Mouse (Mus musculus): ENCODE measurements at regions not wholly inside any gene's neighbourhood (a gene's known extent, or its start where the extent isn't known, plus 50 kb on each side); places are given as distances from the start of the nearest gene placed in this dataset.

DNA sequence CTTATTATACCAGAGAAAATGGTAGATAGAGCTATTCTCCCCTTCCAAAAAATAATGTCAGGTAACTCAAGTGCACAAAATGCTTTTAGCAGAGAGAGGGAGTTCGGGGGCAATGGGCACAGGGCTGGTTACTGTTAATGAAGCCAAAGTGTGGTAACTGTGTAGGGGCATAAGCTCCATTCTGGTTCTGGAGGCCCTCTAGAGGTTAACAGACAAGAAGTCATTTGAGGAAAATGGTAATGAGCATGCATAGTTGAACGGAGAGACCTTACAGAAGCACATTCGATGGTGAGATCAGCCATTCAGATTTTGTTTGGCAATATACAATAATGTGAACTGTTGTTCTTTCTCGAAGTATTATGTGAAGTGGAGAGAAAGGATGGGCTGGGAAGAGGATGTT lies 1479.4 kb downstream of the Slc22a22 start:
- no peak overlapping the region for H3K4me3 ChIP-seq (ENCODE audit: low read depth, low read length)
- WGBS: 81% methylated on average over 4 of the region's 4 CpGs
- no peak overlapping the region for H3K9ac ChIP-seq (ENCODE audit: low read depth, low read length)
- no peaks in the 10 kb centered on the region for H3K27me3 ChIP-seq (replicated peaks; ENCODE audit: control insufficient read depth, insufficient read depth, low read length)
- H3K9me3 ChIP-seq (ENCODE audit: control insufficient read depth): no peaks in the 10 kb centered on the region
- no peak for TF ChIP-seq CTCF (IDR thresholded peaks at IDR 0.05; ENCODE audit: low read depth)
- ATAC-seq: no peak
- H3K27ac ChIP-seq (ENCODE audit: low read depth, low read length): no peak overlapping the region
- H3K36me3 ChIP-seq (ENCODE audit: control insufficient read depth, insufficient read depth): no peaks in the 10 kb centered on the region
- no peaks in the 10 kb centered on the region for H3K4me1 ChIP-seq (replicated peaks; ENCODE audit: control insufficient read depth, insufficient read depth, low read length)
- H3K4me2 ChIP-seq (replicated peaks; ENCODE audit: low read depth): no peak overlapping the region

GRCm38 (mm10) chr15:55994680-55995079 lies 1482.7 kb downstream of the Slc22a22 start:
- Histone ChIP-seq H3K4me3 (ENCODE audit: low read depth, low read length) (no peak overlapping the region), H3K4me2 (replicated peaks; ENCODE audit: low read depth) (no peak overlapping the region), H3K27ac (ENCODE audit: low read depth, low read length) (no peak overlapping the region), H3K9ac (ENCODE audit: low read depth, low read length) (no peak overlapping the region), H3K9me3 (ENCODE audit: control insufficient read depth) (no peaks in the 10 kb centered on the region), H3K36me3 (ENCODE audit: control insufficient read depth, insufficient read depth) (no peaks in the 10 kb centered on the region), H3K4me1 (replicated peaks; ENCODE audit: control insufficient read depth, insufficient read depth, low read length) (no peaks in the 10 kb centered on the region), H3K27me3 (replicated peaks; ENCODE audit: control insufficient read depth, insufficient read depth, low read length) (no peaks in the 10 kb centered on the region)
- ATAC-seq: no peak
- WGBS: 77% methylated on average over 3 of the region's 3 CpGs
- no peak for TF ChIP-seq CTCF (IDR thresholded peaks at IDR 0.05; ENCODE audit: low read depth)

- no peaks in the 10 kb centered on the region for H3K27me3 ChIP-seq (replicated peaks; ENCODE audit: control insufficient read depth, insufficient read depth, low read length)
- no peaks in the 10 kb centered on the region for H3K36me3 ChIP-seq (ENCODE audit: control insufficient read depth, insufficient read depth)
- H3K4me3 ChIP-seq (ENCODE audit: low read depth, low read length): no peak overlapping the region
- H3K27ac ChIP-seq (ENCODE audit: low read depth, low read length): no peak overlapping the region
- no peak overlapping the region for H3K9ac ChIP-seq (ENCODE audit: low read depth, low read length)
- no peak overlapping the region for H3K4me2 ChIP-seq (replicated peaks; ENCODE audit: low read depth)
- 73% methylated on average over 14 of the region's 14 CpGs for WGBS
- no peaks in the 10 kb centered on the region for H3K9me3 ChIP-seq (ENCODE audit: control insufficient read depth)
- ATAC-seq: no peak
- no peak for TF ChIP-seq CTCF (IDR thresholded peaks at IDR 0.05; ENCODE audit: low read depth)
- H3K4me1 ChIP-seq (replicated peaks; ENCODE audit: control insufficient read depth, insufficient read depth, low read length): no peaks in the 10 kb centered on the region
Observed at GRCm38 (mm10) chr15:55975843-55976242, 1501.6 kb downstream of the Slc22a22 start.

DNA sequence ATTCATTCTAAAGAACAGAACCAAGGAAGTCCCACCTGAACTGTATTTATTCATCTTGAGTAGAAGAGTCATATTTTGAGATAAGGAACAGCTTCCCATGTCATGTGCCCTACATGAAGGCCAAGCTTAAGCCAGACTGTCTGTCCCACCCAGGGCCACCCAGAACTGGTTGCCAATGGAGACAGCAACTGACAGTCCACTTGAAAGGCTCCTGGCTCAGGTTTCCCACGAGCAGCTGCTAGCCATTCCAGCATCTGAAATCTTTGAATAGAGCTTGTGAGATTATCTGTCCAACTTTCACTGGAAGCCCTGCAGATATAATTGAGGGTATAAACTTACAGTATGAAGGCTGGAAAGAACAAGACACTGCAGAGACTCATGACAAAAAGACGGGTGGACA lies 1510.6 kb downstream of the Slc22a22 start:
- WGBS: 47% methylated on average over 2 of the region's 2 CpGs
- Histone ChIP-seq H3K9me3 (ENCODE audit: control insufficient read depth) (no peaks in the 10 kb centered on the region), H3K27ac (ENCODE audit: low read depth, low read length) (no peak overlapping the region), H3K36me3 (ENCODE audit: control insufficient read depth, insufficient read depth) (no peaks in the 10 kb centered on the region), H3K4me3 (ENCODE audit: low read depth, low read length) (no peak overlapping the region), H3K9ac (ENCODE audit: low read depth, low read length) (no peak overlapping the region), H3K4me1 (replicated peaks; ENCODE audit: control insufficient read depth, insufficient read depth, low read length) (no peaks in the 10 kb centered on the region), H3K27me3 (replicated peaks; ENCODE audit: control insufficient read depth, insufficient read depth, low read length) (no peaks in the 10 kb centered on the region), H3K4me2 (replicated peaks; ENCODE audit: low read depth) (no peak overlapping the region)
- TF ChIP-seq CTCF (IDR thresholded peaks at IDR 0.05; ENCODE audit: low read depth): no peak
- no peak for ATAC-seq

GRCm38 (mm10) chr15:55965296-55965695 lies 1512.1 kb downstream of the Slc22a22 start:
- no peaks in the 10 kb centered on the region for H3K36me3 ChIP-seq (ENCODE audit: control insufficient read depth, insufficient read depth)
- H3K27me3 ChIP-seq (replicated peaks; ENCODE audit: control insufficient read depth, insufficient read depth, low read length): no peaks in the 10 kb centered on the region
- H3K4me3 ChIP-seq (ENCODE audit: low read depth, low read length): no peak overlapping the region
- H3K4me1 ChIP-seq (replicated peaks; ENCODE audit: control insufficient read depth, insufficient read depth, low read length): no peaks in the 10 kb centered on the region
- H3K27ac ChIP-seq (ENCODE audit: low read depth, low read length): no peak overlapping the region
- no peak overlapping the region for H3K4me2 ChIP-seq (replicated peaks; ENCODE audit: low read depth)
- 71% methylated on average over 7 of the region's 7 CpGs for WGBS
- no peak for ATAC-seq
- H3K9ac ChIP-seq (ENCODE audit: low read depth, low read length): no peak overlapping the region
- no peaks in the 10 kb centered on the region for H3K9me3 ChIP-seq (ENCODE audit: control insufficient read depth)
- no peak for TF ChIP-seq CTCF (IDR thresholded peaks at IDR 0.05; ENCODE audit: low read depth)

GRCm38 (mm10) chr15:55962093-55962492 lies 1515.3 kb downstream of the Slc22a22 start:
- Histone ChIP-seq H3K4me1 (replicated peaks; ENCODE audit: control insufficient read depth, insufficient read depth, low read length) (no peaks in the 10 kb centered on the region), H3K9ac (ENCODE audit: low read depth, low read length) (no peak overlapping the region), H3K9me3 (ENCODE audit: control insufficient read depth) (no peaks in the 10 kb centered on the region), H3K4me3 (ENCODE audit: low read depth, low read length) (no peak overlapping the region), H3K27ac (ENCODE audit: low read depth, low read length) (no peak overlapping the region), H3K27me3 (replicated peaks; ENCODE audit: control insufficient read depth, insufficient read depth, low read length) (no peaks in the 10 kb centered on the region), H3K36me3 (ENCODE audit: control insufficient read depth, insufficient read depth) (no peaks in the 10 kb centered on the region), H3K4me2 (replicated peaks; ENCODE audit: low read depth) (no peak overlapping the region)
- no peak for ATAC-seq
- no peak for TF ChIP-seq CTCF (IDR thresholded peaks at IDR 0.05; ENCODE audit: low read depth)
- 82% methylated on average over 3 of the region's 3 CpGs for WGBS

All from intestine, postnatal 0 days (tissue).